Mouse (Mus musculus) G1E-ER4 (cell line): ENCODE results near the gene Igsf23. TPM values are rescaled to one million over a fixed set of nuclear protein-coding genes. Genes with fewer than 3 reads are reported as not detected.
"Not testable (repeated sequence)": the region's sequence is repeated elsewhere in the genome, so short reads cannot be mapped to it uniquely, and the experiment has no call there.

Source experiments
- GATA1 ChIP-seq: IDR thresholded peaks from one replicate; pipeline ENCODE4 v1.8.0; 2012; ENCODE audit warnings: low read length, inconsistent platforms
- polyA plus RNA-seq: library from polyadenylated mRNA; stranded (reverse); fragments of >175 nt; gene quantifications from 2 replicates; pipeline ENCODE4 v1.2.3, GENCODE M21; 2012

Gene Igsf23
- polyA plus RNA-seq, result not detected in 2 replicates

DNA sequence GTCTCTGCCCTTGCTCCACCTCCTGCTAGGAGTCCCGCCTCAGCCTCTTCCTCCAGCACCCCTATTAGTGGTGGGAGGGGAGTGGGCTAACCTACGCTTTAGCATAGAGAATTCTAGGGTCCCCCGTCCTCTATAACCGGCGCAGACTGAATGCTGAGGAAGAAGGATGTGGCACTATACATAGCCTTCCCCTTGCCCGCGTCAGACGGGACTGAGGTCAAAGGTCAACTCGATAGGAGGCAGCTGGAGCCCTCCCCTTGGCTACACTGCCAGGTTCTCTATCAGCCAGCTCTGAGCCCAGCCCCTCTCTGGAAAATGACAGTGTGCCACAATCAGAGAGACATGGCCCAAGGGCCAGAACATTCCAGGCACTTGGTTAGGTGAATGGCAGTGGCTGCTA is at the start of gene Igsf23:
TSS of gene Igsf23 (minus strand) at position 168 of the 400 bp plus-strand sequence.
- no peak for TF ChIP-seq GATA1

DNA sequence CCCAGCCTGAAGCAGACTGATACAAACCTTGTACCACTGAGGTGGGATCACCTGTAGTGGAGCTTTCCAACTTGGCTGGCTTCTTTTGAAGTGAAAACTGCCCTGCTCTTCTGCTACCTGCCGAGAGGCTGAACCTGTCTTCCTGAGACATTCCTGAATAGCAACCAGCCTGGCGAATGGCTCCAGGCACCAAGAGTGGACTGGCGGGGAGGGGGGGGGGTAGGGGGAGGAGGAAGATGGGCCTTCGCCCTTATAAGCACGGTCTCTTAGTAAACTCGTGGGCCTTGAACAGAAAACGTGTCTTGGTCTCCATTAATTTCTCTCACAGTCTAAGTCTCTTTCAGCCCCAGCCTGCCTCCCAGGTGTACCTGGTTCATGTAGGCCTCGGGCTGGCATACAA is 40.6 kb upstream of the Igsf23 start, which contains the start of gene Nlrp9b:
TSS of gene Nlrp9b (plus strand) at position 301 of the 400 bp plus-strand sequence.
- TF ChIP-seq GATA1, result not testable (repeated sequence)

DNA sequence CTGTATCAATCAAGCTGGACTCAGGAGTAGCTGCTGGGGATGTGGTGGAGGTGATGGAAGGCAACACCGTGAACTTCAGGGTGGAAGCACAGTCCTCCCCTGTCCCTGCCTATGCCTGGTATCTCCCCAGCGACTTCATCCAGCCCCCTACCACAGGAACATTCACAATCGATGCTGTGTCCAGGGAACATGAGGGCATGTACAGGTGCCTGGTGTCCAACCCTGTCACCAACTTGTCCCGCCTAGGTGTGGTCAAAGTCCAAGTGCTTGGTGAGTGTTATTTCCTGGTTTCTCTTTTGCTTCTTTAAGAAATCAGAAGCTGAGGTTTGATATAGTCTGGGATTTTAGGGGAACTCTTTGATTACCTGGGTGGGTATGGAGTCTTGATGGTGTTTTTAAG is 21.0 kb upstream of the Igsf23 start:
- no peak for TF ChIP-seq GATA1

DNA sequence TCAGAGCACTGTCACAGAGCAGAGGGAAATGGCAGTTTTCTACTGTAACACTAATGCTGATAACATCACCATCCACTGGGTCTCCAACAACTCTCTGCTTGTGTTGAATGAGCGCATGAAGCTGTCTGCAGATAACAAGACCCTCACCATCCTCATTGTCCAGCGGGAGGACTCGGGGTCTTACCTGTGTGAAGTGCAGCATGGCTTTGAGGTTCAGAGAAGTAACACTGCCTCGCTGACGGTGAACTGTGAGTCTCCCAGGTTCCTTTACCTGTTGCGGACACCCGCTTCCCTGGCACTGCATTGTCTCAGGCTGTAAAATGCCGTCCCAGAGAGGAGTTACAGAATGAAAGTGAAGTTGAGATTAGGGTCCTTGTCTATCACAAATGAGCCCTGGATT is 19.6 kb upstream of the Igsf23 start:
- TF ChIP-seq GATA1, result no peak

DNA sequence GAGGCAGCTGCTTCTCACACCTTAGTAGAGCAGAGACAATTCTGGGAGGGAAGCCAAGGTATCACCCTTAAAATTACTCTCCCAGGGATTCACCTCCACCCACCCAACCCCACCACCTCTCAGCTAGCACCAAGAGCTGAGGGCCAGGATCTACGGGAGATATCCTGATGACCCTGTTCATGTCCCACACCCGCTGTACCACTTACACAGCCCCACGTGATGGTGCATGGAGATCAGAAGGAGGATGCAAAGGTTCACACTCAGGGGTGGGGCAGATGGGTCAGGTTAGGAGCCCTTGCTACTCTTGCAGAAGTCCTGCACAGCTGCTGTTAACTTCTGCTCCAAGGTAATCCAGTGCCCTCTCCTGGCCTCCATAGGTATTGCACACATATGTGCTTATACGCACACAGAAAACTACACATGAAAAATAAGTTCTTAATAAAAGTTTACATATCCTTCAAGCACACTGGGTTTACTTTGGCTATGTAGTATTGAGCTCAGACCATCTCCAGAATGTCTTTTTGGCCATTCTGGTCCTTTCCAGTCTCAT is 19.1 kb upstream of the Igsf23 start:
- no peak for TF ChIP-seq GATA1

DNA sequence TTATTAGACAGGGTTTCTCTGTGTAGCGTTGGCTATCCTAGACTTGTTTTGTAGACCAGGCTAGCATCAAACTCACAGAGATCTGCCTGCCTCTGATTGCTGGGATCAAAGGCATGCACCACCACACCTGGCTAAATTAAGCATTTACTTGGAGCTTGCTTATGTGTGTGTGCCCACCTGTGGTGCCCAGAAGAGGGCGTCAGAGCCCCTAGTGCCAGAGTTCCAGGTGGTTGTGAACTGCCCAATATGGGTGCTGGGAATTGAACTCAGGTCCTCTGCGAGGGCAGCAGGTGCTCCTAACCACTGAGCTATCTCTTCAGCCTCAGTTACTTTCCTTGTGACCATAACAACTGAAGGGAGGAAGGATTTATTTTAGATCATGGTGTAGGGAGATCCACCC is 18.6 kb upstream of the Igsf23 start:
- TF ChIP-seq GATA1, result no peak

DNA sequence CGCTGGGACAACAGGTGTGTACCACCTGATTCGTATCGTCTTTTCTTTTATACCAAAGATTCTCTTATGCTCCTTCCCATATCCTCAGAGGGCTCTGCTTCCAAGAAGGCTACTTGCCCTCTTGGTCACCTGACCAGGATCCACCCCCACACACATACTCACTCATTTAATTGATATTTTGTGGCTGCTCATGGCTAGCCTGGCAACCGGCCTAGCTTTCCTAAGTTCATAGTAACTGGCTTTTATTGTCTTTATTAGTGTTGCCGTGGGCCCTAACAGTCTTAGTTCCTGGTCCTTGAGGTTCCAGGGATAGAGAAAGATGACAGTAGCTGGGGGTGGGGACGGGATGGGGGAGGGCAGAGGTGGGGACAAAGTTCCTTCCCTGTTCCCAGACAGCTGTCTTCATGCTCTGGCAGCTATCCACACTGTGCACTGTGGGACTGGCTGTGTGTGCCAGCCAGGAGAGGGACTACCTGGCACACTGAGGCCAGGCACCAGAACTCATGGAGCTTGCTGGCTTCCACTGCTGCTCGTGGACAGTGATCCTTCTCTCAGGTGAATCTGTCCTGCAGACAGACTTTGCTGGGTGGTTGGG is 14.5 kb upstream of the Igsf23 start, which contains the start of gene Ceacam20:
TSS of gene Ceacam20 (plus strand) at position 428 of the 595 bp plus-strand sequence.
- TF ChIP-seq GATA1, result no peak

DNA sequence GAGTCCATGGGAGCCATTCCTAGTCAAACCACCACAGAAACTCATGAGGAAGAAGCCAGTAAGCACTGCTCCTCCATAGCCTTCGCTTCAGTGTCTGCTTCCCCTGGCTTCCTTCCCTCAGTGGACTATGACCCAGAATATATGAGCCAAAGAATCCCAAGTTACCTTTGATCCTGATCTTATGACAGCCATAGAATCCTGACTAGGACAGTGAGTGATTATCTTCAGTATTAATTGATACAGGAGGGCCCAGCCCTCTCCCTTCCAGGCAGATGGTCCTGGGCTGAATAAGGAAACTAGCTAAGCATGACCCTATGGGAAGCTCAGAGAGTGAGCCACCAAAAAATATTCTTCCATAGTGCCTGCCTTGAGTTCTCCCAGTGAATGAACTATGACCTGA is 11.9 kb upstream of the Igsf23 start:
- no peak for TF ChIP-seq GATA1

DNA sequence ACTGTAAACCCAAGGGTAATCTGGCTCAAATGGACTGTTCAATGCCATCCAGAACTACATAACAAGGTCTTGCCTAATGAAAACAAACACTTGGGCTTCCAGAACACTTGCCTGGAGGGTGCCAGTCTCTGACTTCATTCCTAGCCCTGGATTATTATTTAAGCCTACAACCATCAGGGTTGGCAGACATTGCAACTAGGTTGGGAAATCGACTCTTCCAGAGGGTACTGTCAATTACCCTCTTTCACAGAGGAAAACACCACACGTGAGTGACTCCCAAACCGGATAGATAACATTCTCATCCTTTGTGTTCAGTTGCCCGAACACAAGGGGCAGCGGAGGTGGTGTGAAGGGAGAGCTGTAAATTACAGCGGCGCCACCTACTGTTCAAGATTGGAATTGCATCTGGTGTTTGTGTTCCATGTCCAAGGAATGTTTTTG is 5.8 kb upstream of the Igsf23 start:
- TF ChIP-seq GATA1, result no peak

DNA sequence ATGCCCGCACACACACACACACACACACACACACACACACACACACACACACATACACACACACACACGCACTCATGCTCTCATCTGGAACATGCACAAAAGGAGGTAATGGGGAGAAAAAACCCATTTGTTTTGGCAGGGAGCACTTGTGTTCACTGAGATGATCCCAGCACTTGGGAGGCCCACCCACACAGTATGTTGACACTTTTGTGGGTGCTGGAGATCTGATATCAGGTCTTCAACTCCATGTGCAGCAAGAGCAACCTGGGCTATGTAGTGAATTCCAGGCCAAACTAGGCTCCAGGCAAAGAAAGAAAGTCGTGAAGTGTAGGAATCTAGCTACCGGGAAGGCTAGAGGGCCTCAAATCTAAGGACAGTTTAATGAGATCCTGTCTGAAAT is 5.3 kb upstream of the Igsf23 start:
- TF ChIP-seq GATA1, result no peak

DNA sequence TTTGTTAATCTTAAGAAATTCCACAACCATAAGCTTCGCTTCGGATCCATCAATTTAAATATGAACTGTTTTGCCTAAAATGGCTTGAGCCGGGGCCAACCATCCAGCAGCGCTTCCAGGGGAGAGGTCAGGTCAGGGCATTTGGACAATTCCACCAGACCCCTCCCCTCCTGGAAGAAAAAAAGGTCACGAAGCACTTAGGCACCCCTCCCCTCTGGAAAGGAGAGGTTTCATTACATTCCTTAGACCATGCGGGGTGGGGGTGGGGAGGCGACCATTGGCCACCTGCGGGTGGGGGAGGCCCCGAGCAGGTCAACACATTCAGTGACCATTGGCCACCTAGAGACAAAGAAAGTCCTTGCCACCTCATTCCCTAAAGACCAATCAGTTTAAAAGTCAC is 2.5 kb upstream of the Igsf23 start:
- no peak for TF ChIP-seq GATA1

DNA sequence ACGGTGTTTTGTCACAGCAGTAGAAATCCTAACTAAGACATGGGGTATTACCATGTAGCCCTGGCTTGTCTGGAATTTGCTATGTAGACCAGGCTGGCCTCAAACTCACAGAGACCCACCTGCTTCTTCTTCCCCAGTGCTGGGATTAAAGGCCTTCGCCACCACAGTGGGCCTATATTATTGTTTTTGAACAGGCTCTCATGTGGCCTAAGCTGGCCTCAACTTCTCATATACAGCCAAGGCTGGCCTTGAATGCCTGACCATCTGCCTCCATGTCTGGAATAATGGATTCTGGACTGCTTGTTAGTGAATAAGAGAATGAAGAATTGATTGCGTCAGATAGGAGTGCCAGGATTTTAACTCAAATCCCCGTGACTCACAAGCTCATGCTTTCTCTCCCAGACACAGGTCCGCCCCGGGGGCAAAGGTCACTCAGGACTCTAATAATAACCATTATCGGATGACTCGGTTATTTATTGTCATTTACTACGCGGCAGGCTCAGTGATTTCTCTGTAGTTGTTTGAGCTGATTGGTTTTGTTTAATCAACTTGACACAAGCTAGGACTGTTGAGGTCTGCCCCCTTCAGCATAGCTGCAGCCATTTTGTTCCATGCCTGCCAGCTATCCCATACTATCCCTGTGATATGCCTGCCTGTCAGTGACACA is 1.9 kb upstream of the Igsf23 start:
- no peak for TF ChIP-seq GATA1

DNA sequence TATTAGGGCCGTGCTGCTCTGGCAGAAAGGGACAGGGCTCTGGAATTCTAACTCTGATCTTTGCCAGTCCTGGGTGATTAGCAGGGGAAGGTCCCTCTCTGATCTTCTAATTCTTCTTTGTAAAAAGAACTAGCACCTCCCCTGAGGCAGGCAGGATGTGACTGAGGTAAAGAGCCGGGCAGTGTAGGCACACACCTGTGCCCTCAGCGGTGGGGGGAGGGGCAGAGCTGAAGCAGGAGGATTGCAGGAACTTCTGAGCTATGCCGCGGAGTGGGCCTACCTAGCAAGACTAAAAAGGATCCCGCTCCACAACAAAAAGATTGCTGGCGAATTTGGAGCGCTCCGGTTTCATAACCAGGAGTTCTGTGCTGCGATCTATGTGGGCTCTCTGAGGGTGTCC is 560 bp downstream of the Igsf23 start:
- no peak for TF ChIP-seq GATA1

DNA sequence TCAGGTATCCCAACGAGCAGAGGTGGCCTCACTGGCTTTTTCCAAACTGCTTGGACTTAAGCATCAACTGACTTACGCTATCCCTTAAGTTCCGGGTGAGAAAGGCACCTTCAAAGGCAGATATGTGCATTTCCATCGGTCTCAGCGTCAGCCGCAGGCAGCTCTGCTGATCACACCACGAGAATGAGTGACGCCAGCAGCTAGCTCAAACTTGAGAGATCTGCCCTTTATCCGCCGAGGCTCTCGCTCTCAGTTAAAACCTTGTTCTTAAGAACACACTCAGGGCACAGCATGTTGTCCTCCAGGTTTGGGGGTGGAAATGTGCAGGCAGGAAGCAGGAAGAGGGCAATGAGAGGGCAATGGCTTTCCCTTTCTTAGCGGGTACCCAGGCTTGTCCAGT is 1.6 kb downstream of the Igsf23 start:
- no peak for TF ChIP-seq GATA1

DNA sequence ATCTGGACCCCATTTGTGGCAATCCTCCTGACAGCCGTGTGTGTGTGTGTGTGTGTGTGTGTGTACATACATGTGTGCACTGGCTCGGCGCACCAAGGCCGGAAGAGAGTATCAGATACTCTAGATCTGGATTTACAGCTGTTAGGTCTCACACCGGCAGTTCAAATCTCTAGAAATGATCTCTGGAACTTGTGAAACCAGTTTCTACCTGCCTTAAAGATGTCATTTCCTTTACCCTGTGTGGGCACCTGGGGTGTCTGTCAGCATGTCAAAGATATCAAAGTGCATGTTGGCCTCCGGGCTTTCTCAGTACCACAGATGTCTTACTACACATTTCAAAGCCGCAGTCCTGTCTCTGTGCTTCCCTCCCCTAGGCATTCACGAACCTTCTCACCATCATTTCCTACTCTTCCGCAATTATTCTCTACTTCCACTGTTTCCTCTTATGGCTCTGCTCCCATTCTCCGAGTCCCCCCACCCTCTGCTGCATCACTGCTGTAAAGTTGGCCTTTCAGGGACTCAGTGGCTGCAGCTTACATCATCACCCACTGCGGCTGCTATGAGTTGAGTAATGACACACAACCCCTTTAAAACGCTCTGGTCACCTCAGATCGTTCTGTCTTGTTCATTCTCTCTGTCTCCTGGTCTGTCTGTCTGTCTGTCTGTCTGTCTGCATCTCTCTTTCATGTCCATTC is 4.6 kb downstream of the Igsf23 start:
- TF ChIP-seq GATA1, result no peak

DNA sequence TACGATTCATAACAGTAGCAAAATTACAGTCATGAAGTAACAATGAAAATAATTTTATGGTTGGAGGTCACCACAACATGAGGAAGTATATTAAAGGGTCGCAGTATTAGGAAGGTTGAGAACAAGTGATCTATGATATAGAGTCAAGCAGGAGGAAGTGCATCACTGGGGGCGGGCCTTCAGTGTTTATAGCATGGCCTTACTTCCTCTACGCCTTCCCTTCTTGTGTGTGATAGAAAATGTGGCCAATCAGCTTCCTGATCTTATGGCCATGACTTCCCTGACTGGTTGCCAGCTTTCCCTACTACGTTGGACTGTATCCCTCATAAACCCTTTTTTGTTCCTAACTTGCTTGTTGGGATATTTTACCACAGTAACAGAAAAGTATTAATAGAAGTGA is 5.4 kb downstream of the Igsf23 start:
- no peak for TF ChIP-seq GATA1

DNA sequence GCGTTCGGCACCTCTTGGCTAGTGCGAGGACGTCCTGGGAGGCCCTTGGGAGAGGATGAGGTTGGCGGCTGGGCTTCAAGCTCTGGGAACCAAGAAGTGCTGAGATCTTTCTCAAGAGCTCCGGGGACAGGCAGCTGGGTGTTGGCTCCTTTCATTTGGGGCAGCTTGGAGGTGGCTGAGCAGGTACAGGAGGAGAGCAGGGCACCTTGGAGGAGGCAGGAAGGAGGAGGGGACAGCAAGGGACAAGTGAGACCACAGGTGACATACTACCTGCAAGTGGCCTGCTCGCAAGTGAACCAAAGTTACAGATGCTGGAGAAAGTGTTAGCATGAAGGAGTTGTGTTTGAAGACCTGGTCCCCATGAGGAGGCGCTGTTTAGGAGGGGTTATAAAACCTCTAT is 5.8 kb downstream of the Igsf23 start:
- TF ChIP-seq GATA1, result no peak
